Mouse (Mus musculus) testis, adult 2 months (tissue): Measurements from ENCODE around the gene Slc30a1.

ENCODE experiments used
- CTCF ChIP-seq: fragments of 200-500 bp; IDR thresholded peaks from 2 replicates; pipeline ENCODE4 v1.5.1; 2012; ENCODE audit warnings: low read depth, mild to moderate bottlenecking, inconsistent platforms, low read length, moderate library complexity; ENCODE audit not compliant: control insufficient read depth, insufficient read depth, insufficient replicate concordance
- POLR2A ChIP-seq: fragments of 200-500 bp; IDR thresholded peaks from 2 replicates; pipeline ENCODE4 v1.6.1; 2012; ENCODE audit warnings: low read depth, mild to moderate bottlenecking, inconsistent platforms, low read length, moderate library complexity; ENCODE audit not compliant: control insufficient read depth

- no peak for TF ChIP-seq CTCF
- TF ChIP-seq POLR2A = no peak
These were observed 39.7 kb downstream of the Slc30a1 start for GRCm38 (mm10) chr1:191946261-191946660.
